Mouse (Mus musculus) neutrophil, adult 5-6 weeks (primary cell): ENCODE measurements at regions not wholly inside any gene's neighbourhood (a gene's known extent, or its start where the extent isn't known, plus 50 kb on each side); places are given as distances from the start of the nearest gene placed in this dataset.

ENCODE experiments used
- ATAC-seq: fragments of 151-379, 151-347 bp; 2 replicates; pipeline ENCODE4 v1.8.0; 2017; ENCODE audit warnings: mild to moderate bottlenecking, moderate TSS enrichment; ENCODE audit not compliant: insufficient number of reproducible peaks, poor library complexity, low FRiP score, severe bottlenecking; ENCODE audit errors: extremely low read depth

GRCm38 (mm10) chr10:96831071-96831470 lies 214.3 kb downstream of the Btg1 start:
- ATAC-seq: no peak

GRCm38 (mm10) chr10:96837230-96837629 lies 220.4 kb downstream of the Btg1 start:
- ATAC-seq: peak; percentile 58; the same call in 1 of the 2 replicates

GRCm38 (mm10) chr10:96841128-96841527 lies 224.3 kb downstream of the Btg1 start:
- ATAC-seq: no peak

- no peak for ATAC-seq
Observed at GRCm38 (mm10) chr10:96841956-96842355, 225.2 kb downstream of the Btg1 start.

- no peak for ATAC-seq
Observed at GRCm38 (mm10) chr10:96845906-96846305, 229.1 kb downstream of the Btg1 start.

- no peak for ATAC-seq
Observed at GRCm38 (mm10) chr10:96847028-96847427, 230.2 kb downstream of the Btg1 start.

GRCm38 (mm10) chr10:96847433-96848165 lies 230.8 kb downstream of the Btg1 start:
- no peak for ATAC-seq

- no peak for ATAC-seq
Observed at GRCm38 (mm10) chr10:96848496-96848895, 231.7 kb downstream of the Btg1 start.

GRCm38 (mm10) chr10:96860366-96860765 lies 243.6 kb downstream of the Btg1 start:
- no peak for ATAC-seq

GRCm38 (mm10) chr10:96863230-96863629 lies 246.4 kb downstream of the Btg1 start:
- ATAC-seq: no peak

GRCm38 (mm10) chr10:96866468-96866867 lies 249.7 kb downstream of the Btg1 start:
- no peak for ATAC-seq

- no peak for ATAC-seq
Observed at GRCm38 (mm10) chr10:96871559-96872160, 254.9 kb downstream of the Btg1 start.

- ATAC-seq: no peak
Observed at GRCm38 (mm10) chr10:96874646-96875045, 257.8 kb downstream of the Btg1 start.

GRCm38 (mm10) chr10:96875676-96876075 lies 258.9 kb downstream of the Btg1 start:
- ATAC-seq: no peak

GRCm38 (mm10) chr10:96879425-96879824 lies 262.6 kb downstream of the Btg1 start:
- no peak for ATAC-seq

GRCm38 (mm10) chr10:96880771-96881170 lies 264.0 kb downstream of the Btg1 start:
- no peak for ATAC-seq

GRCm38 (mm10) chr10:96881212-96881611 lies 264.4 kb downstream of the Btg1 start:
- no peak for ATAC-seq

GRCm38 (mm10) chr10:96881660-96882059 lies 264.9 kb downstream of the Btg1 start:
- ATAC-seq: no peak

GRCm38 (mm10) chr10:96901150-96901549 lies 284.3 kb downstream of the Btg1 start:
- 0 out of 2 replicates have a peak, but pooled peaks have one; percentile 33 for ATAC-seq

- ATAC-seq: no peak
Observed at GRCm38 (mm10) chr10:96905098-96905809, 288.4 kb downstream of the Btg1 start.
